Mouse (Mus musculus) lung, postnatal 0 days (tissue): Measurements from ENCODE around the gene Srarp.

Experiments
- CTCF ChIP-seq: IDR thresholded peaks from 2 replicates; pipeline ENCODE4 v1.5.1; 2016; ENCODE audit warnings: antibody characterized with exemption, mild to moderate bottlenecking
- EP300 ChIP-seq: IDR thresholded peaks from 2 replicates; pipeline ENCODE4 v1.6.1; 2016; ENCODE audit warnings: antibody characterized with exemption, mild to moderate bottlenecking, control low read depth

- TF ChIP-seq CTCF (no peak), EP300 (no peak)
Observed at GRCm38 (mm10) chr4:141387933-141388332, 48.0 kb downstream of the Srarp start.
